Mouse (Mus musculus): ENCODE measurements around the gene AC170998.1.
"Not testable (repeated sequence)": the region's sequence is repeated elsewhere in the genome, so short reads cannot be mapped to it uniquely, and the experiment has no call there.

AC170998.1 gene

GRCm38 (mm10) chr17:28706697-28707096 is 19.2 kb upstream of the AC170998.1 start:
- no peak for DNase-seq (ENCODE audit: low spot score in 2 of 2)

DNA sequence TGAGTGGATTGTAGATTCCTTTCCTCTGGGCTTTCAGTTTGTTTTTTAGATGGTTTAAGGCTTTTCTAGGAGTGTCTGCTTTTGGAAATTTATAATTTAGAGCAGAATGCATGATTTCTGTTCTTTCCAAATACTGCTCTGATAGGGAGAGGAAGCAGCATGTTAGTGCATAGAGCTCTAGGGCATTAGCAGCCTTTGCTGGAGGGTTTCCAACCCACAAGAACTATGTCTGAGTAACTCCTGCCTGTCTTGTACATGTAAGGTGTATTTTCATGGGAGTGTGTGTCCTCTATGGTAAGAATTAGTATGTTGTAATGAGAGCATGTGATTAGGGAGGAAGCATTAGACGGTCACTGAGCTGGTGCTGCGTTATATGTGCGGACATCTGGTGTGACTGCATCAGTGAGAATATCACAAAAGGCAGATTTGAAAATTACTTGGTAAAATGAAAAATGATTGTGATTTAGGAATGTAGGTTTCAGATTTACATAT is 18.7 kb upstream of the AC170998.1 start:
- no peak for DNase-seq (ENCODE audit: low spot score in 2 of 2)

DNA sequence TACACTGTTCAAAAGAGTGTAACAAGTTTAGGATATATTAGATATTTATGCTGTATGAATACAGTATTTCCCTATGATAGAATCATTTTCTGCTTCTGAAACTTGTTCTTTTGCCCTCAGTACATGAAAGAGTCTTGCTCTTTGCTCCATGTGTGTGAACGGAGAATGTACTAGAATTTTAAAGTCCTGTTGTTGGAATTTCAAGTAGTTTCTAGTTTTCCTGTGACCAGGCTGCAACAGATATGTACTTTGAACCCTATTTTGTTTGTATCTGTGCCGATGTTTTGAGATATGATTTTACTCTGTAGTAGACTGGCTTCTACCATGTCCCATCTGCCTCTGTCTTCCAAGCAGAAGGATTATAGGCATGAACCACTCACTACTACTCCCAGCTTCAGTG is 18.1 kb upstream of the AC170998.1 start:
- no peak for DNase-seq (ENCODE audit: low spot score in 2 of 2)

DNA sequence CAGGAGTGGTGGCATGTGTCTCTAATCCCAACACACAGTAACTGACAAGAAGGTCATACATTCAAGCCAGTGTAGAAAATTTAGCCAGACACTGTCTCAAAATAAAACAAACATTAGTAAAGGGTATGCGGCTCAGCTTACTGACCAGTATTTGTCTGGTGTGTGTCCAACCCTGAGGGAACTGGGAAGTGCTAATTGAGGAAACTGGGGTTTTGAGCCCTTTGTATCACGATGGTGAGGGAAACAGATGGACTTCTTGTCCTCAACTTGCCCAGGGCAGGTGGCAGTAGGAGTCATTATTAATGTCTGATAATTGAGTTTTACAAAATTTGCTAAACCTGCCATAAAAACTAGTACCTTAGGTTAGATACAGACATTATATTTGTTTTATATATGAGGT is 16.9 kb upstream of the AC170998.1 start:
- no peak for DNase-seq (ENCODE audit: low spot score in 2 of 2)

DNA sequence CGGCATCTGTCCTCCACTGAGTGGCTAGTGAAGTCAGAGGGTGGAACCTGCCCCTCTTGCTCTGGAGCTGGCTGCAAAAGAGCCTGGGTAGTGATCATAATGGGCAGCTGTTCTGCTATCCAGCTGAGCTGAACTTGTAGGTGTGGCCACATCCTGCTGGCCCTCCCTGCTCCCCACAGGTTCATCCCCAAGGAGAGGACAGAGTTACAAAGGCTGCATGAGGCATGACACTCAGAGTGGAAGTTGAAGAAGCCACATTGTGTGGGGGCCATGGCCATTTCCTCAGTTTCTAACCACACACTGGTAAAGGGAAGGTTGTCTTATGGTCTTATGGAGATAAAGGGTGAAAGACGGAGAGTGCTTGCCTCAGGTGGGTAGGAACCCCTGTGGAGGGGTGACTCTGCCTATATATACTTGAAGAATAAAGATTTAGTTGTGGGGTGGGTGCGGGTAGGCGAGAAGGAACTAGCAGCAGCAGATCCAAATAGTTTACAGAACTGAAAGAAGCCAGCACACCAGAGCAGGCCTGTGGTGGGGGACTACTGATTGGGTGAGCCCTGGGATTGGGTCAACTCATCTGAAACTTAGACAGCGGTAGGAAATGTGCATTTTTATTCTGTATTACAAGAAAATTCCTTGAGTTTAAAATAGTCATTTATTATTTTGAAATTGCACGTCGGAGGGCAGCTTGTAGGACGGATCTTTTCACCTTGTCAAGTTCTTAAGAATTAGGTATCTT is 16.2 kb upstream of the AC170998.1 start:
- no peak for DNase-seq (ENCODE audit: low spot score in 2 of 2)

GRCm38 (mm10) chr17:28710291-28710688 is 15.6 kb upstream of the AC170998.1 start:
- DNase-seq (ENCODE audit: low spot score in 2 of 2) = no peak

GRCm38 (mm10) chr17:28711237-28711636 is 14.6 kb upstream of the AC170998.1 start:
- DNase-seq (ENCODE audit: low spot score in 2 of 2) = no peak

GRCm38 (mm10) chr17:28712305-28712704 is 13.6 kb upstream of the AC170998.1 start:
- no peak for DNase-seq (ENCODE audit: low spot score in 2 of 2)

DNA sequence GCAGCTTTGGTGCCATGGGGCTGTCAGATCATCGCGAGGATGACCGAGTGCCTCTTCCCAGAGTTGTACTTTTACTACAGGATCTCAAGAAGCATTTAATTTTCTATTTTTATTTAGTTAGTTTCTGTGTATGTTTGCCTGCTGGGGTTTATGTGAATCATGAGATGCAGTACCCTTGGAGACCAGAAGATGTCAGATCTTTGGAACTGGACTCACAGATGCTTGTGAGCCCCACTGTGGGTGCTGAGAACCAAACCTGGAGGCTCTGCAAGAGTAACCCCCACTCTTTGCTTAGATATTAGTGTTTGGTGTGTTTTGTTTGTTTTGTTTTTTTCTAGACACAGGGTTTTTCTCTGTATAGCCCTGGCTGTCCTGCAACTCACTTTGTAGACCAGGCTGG is 11.9 kb upstream of the AC170998.1 start:
- no peak for DNase-seq (ENCODE audit: low spot score in 2 of 2)

- no peak for DNase-seq (ENCODE audit: low spot score in 2 of 2)
Measured at GRCm38 (mm10) chr17:28715832-28716548, 9.9 kb upstream of the AC170998.1 start.

- DNase-seq (ENCODE audit: low spot score in 2 of 2) = no peak
Measured at GRCm38 (mm10) chr17:28717535-28717934, 8.3 kb upstream of the AC170998.1 start.

GRCm38 (mm10) chr17:28727511-28727910 is 1.6 kb downstream of the AC170998.1 start:
- not testable (repeated sequence) for DNase-seq (ENCODE audit: low spot score in 2 of 2)

DNA sequence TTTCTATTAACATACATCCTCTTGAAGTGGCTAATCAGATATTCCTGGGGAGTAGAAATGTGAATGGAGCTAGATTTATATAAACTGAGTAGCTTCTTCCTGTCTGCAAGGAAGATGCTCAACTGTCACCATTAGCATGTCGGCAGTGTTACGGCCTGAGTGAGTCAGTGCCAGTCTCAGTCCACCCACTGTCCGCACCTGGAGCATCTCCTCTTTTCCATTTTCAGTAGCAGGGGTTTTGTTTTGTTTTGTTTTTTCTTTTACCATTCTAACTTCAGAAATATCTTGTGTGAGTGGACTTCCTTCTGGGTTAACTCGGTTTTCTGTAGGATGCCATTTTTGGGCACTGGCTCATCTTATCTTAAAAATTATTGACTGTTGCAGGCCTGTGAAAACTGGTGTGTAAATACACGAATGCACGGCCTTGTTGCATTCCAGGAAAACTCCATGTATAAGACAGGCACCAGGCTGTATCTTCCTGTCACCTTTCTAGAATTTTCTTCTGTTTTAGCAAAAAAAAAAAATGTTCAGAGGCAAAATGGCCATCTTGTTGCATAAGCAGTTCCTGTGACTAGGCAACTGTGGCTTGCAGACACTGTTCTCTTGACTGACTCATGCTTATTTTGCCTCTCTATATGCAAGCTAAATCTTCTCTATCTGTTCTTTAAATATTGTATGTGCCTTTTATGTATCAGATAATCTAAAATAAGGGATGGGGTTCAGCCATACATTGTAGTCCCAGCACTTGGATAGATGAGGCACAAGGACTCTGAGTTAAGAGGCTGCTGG is 9.6 kb downstream of the AC170998.1 start:
- DNase-seq (ENCODE audit: low spot score in 2 of 2) = no peak

GRCm38 (mm10) chr17:28736486-28736885 is 10.6 kb downstream of the AC170998.1 start:
- DNase-seq (ENCODE audit: low spot score in 2 of 2) = no peak

DNA sequence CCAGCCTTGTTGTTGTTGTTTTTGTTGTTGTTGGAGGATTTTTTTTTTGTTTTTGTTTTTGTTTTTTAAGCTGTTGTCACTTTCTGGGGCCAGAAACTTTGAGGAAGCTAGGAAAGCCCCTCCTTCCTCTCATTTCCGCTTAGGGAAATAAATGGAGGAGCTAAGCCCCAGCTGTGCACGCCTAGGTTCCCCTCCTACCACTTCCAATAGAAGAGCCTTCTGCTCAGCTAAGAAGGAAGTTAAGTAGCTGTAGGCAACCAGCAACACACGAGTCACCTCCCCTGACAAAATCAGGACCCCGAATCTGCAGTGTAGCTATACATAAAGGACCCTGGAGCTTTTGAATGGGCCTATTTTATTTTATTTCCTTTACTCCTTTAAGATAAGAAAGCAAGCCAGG is 12.1 kb downstream of the AC170998.1 start:
- no peak for DNase-seq (ENCODE audit: low spot score in 2 of 2)

DNA sequence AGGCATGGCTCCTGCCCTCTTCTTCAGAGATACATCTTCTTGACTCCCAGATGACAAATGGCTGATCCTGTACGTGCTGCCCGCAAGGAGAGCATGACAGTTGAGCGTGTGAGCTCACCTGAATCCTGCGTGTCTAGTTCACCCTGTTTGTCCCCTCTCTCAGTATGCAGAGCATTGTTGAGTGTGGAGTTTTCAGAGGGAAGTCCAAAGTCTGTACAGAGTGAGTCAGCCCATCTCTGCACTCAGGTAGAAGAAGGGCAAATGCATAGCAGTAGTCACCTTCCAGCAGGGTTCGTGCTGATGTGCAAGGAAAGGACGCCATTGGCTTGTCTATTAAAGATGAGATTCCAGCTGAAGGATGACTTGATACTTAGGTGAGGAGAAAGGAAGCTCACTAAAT is 13.4 kb downstream of the AC170998.1 start:
- no peak for DNase-seq (ENCODE audit: low spot score in 2 of 2)

DNA sequence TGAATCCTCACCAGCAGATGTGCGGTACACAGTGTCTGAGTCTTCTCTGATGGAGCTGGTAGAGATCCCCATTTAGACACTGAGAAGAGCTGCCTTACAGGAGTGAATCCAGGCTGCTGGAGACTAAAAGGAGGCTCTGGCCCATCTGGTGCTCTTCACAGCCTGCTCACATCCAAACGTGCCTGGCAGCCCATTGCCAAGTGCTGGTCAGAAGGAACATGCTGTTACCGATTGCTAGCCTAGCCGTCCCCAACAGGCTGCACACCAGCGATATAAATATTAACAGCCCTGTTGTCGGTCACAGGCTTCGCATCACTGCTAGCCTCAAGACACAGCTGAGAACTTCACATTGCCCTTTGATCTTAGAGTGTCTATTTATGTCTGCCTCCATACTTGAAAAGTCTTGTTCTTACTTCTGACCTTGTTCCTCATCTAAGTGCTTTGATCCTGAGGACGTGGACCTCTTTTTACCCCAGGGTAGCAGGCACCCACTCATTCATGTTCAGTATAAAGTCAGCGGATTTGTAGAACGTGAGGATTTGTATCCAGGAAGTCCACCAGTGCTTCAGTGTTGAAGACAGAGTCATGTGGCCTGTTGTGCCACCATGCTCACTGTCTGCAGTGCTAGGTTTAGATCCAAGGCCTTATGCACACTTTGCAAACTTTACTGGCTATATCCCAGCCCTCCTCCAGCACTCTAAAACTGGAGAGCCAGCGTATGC is 17.4 kb downstream of the AC170998.1 start:
- no peak for DNase-seq (ENCODE audit: low spot score in 2 of 2)

GRCm38 (mm10) chr17:28743916-28744315 is 18.0 kb downstream of the AC170998.1 start:
- DNase-seq (ENCODE audit: low spot score in 2 of 2) = no peak

GRCm38 (mm10) chr17:28745773-28746172 is 19.9 kb downstream of the AC170998.1 start:
- DNase-seq (ENCODE audit: low spot score in 2 of 2) = no peak

- DNase-seq (ENCODE audit: low spot score in 2 of 2) = no peak
Measured at GRCm38 (mm10) chr17:28748001-28748400, 22.1 kb downstream of the AC170998.1 start.

- no peak for DNase-seq (ENCODE audit: low spot score in 2 of 2)
Measured at GRCm38 (mm10) chr17:28750580-28750979, 24.7 kb downstream of the AC170998.1 start.

DNA sequence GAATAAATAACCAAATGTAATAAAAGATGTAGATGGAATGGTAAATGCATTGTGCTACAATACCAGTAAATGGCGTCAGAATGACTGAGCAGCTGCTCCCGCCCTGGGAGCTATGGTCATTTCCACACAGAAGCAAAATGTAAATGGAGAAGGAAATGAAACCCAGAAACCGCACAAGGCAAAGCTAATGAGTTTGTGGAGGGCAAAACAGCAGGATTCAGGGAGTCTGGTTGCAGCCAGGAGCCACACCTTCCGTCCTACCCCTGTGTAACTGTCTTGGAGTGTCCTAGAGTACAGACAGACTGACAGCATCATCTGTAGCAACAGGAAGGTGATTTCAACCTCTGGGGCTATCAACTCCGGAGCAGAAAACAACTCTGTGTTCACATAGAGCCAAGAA is 30.6 kb downstream of the AC170998.1 start:
- DNase-seq (ENCODE audit: low spot score in 2 of 2) = no peak

Measured in spleen, postnatal 4 days (tissue).